Mouse (Mus musculus) midbrain, embryonic 13.5 days (tissue): Measurements from ENCODE around the gene Klrk1. TPM values are rescaled to one million over a fixed set of nuclear protein-coding genes. Genes with fewer than 3 reads are reported as not detected.

Source experiments
- ATAC-seq: fragments of 200-750 bp; cut with Nextera tagmentation; 2 replicates; pipeline ENCODE4 v1.8.0; 2017; ENCODE audit warnings: mild to moderate bottlenecking, moderate TSS enrichment, moderate library complexity
- H3K27ac ChIP-seq: fragments of 300-500 bp; sonication (generic); 2 replicates; pipeline ENCODE4 v1.5.1; 2015; ENCODE audit warnings: inconsistent platforms, mild to moderate bottlenecking, moderate library complexity
- H3K27me3 ChIP-seq: fragments of 300-500 bp; sonication (generic); 2 replicates; pipeline ENCODE4 v1.6.1; 2015; ENCODE audit warnings: mild to moderate bottlenecking, inconsistent platforms
- H3K36me3 ChIP-seq: fragments of 300-500 bp; sonication (generic); 2 replicates; pipeline ENCODE4 v1.6.1; 2015; ENCODE audit warnings: mild to moderate bottlenecking, inconsistent platforms
- H3K4me1 ChIP-seq: fragments of 300-500 bp; sonication (generic); replicated peaks from 2 replicates; pipeline ENCODE4 v1.6.1; 2015; ENCODE audit warnings: inconsistent platforms
- H3K4me2 ChIP-seq: fragments of 300-500 bp; sonication (generic); replicated peaks from 2 replicates; pipeline ENCODE4 v1.6.1; 2015; ENCODE audit warnings: moderate library complexity, mild to moderate bottlenecking, inconsistent platforms
- H3K4me3 ChIP-seq: fragments of 300-500 bp; sonication (generic); replicated peaks from 2 replicates; pipeline ENCODE4 v1.5.1; 2015; ENCODE audit warnings: mild to moderate bottlenecking, inconsistent platforms
- H3K9ac ChIP-seq: fragments of 300-500 bp; sonication (generic); replicated peaks from 2 replicates; pipeline ENCODE4 v1.6.1; 2015; ENCODE audit warnings: mild to moderate bottlenecking, inconsistent platforms
- H3K9me3 ChIP-seq: fragments of 300-500 bp; sonication (generic); 2 replicates; pipeline ENCODE4 v1.6.1; 2016; ENCODE audit warnings: mild to moderate bottlenecking, inconsistent platforms
- WGBS: fragments of 180-500 bp; shearing (Covaris S2); methylation state at CpG from one replicate; pipeline ENCODE4 v1.1.7; 2015; 5-methylcytosine and 5-hydroxymethylcytosine counted together
- polyA plus RNA-seq: library from polyadenylated mRNA; unstranded; fragments of >200 nt; fragmentation: Nextera tagmentation; extraction: Ambion mirVana; gene quantifications from 2 replicates; pipeline ENCODE4 v1.2.1, GENCODE M21; 2015

Gene Klrk1
- polyA plus RNA-seq, 1 experiment from 2014 or later = 0.38 TPM

GRCm38 (mm10) chr6:129565257-129565656 lies 58.4 kb downstream of the Klrk1 start:
- Histone ChIP-seq H3K9ac (no peak overlapping the region), H3K4me3 (no peak overlapping the region), H3K27me3 (no peaks in the 10 kb centered on the region), H3K4me1 (no peaks in the 10 kb centered on the region), H3K9me3 (no peaks in the 10 kb centered on the region), H3K36me3 (no peaks in the 10 kb centered on the region), H3K4me2 (no peak overlapping the region), H3K27ac (no peak overlapping the region)
- no peak for ATAC-seq
- 84% methylated on average over 2 of the region's 2 CpGs for WGBS

Other genes starting within 250 kb of the Klrk1 start
- gene Clec12b, start 238.0 kb downstream of the Klrk1 start, polyA plus RNA-seq = 0.12 TPM in 1 of 2 replicates, not detected in the other
- 3.6 and 3.9 TPM in 2 replicates for gene Clec1b, start 226.6 kb downstream of the Klrk1 start, polyA plus RNA-seq
- gene Clec9a, start 215.0 kb downstream of the Klrk1 start, polyA plus RNA-seq = 0.22 and 0.23 TPM in 2 replicates
- 1.7 and 1.8 TPM in 2 replicates for gene Clec1a, start 171.9 kb downstream of the Klrk1 start, polyA plus RNA-seq
- not detected in 2 replicates for gene Olr1, start 116.7 kb downstream of the Klrk1 start, polyA plus RNA-seq
- gene Tmem52b, start 111.3 kb downstream of the Klrk1 start, polyA plus RNA-seq = not detected in 2 replicates
- 159 and 164 TPM in 2 replicates for gene Gabarapl1, start 90.7 kb downstream of the Klrk1 start, polyA plus RNA-seq
- not detected in 2 replicates for gene Klre1, start 46.0 kb downstream of the Klrk1 start, polyA plus RNA-seq
- gene Klrd1, start 32.1 kb downstream of the Klrk1 start, polyA plus RNA-seq = not detected in 2 replicates
- gene Klrc3, start 19.5 kb upstream of the Klrk1 start, polyA plus RNA-seq = not detected in 2 replicates
- not detected in 2 replicates for gene Klrc2, start 36.8 kb upstream of the Klrk1 start, polyA plus RNA-seq
- gene Klrc1, start 55.1 kb upstream of the Klrk1 start, polyA plus RNA-seq = not detected in 2 replicates
- gene Klri1, start 93.3 kb upstream of the Klrk1 start, polyA plus RNA-seq = not detected in 2 replicates
- gene Klri2, start 116.6 kb upstream of the Klrk1 start, polyA plus RNA-seq = not detected in 2 replicates
- not detected in 2 replicates for gene Gm156, start 160.4 kb upstream of the Klrk1 start, polyA plus RNA-seq
- not detected in 2 replicates for gene Gm17631, start 238.8 kb upstream of the Klrk1 start, polyA plus RNA-seq